Mouse (Mus musculus) gastrocnemius, adult 2 months (tissue): Measurements from ENCODE around the gene Ssc4d. TPM values are rescaled to one million over a fixed set of nuclear protein-coding genes. Genes with fewer than 3 reads are reported as not detected.

ENCODE experiments used
- DNase-seq: peaks from one replicate; pipeline ENCODE4 v3.0.0; 2022
- H3K27ac ChIP-seq: fragments of 200-600 bp; 2 replicates; pipeline ENCODE4 v1.8.1; 2022; ENCODE audit warnings: mild to moderate bottlenecking
- H3K4me3 ChIP-seq: fragments of 200-600 bp; 2 replicates; pipeline ENCODE4 v1.8.1; 2022; ENCODE audit warnings: mild to moderate bottlenecking, moderate library complexity
- CTCF ChIP-seq: fragments of 200-600 bp; IDR thresholded peaks from 2 replicates; pipeline ENCODE4 v1.8.1; 2022; ENCODE audit warnings: antibody characterized with exemption, mild to moderate bottlenecking, moderate library complexity
- intact Hi-C: fragments of 180-260 bp; cut with DNase I; formaldehyde crosslinking; loops from one replicate; pipeline ENCODE4 v1.15.1; 2025
- total RNA-seq, 2 experiments: library from RNA; stranded (reverse); gene quantifications; 2 replicates each; pipeline ENCODE4 v1.2.3; 2021

Gene Ssc4d
- total RNA-seq, 2 experiments from 2014 or later, result 0.22 to 0.59 TPM

GRCm38 (mm10) chr5:135910813-135911212, 63.5 kb downstream of the Ssc4d start:
- no peak for TF ChIP-seq CTCF
- H3K27ac ChIP-seq, result peak overlapping the region; percentile 96
- no peak overlapping the region; the same call in 1 of the 2 replicates for H3K4me3 ChIP-seq
- intact Hi-C loops, result no loop called here
- DNase-seq, result peak; percentile 18

Other genes with a start within 250 kb of the Ssc4d start
- 1 to 10 TPM; 7.6 to 8.3 TPM for gene Tmem120a, start 230.1 kb downstream of the Ssc4d start, total RNA-seq
- gene Styxl1, start 196.1 kb downstream of the Ssc4d start, total RNA-seq, result not detected
- 1,000 to 10,000 TPM in 1 of 2 experiments, 100 to 1,000 TPM in 1; 910 to 1,211 TPM for gene Mdh2, start 196.1 kb downstream of the Ssc4d start, total RNA-seq
- not detected for gene Srrm3, start 167.6 kb downstream of the Ssc4d start, total RNA-seq
- gene Hspb1, start 86.6 kb downstream of the Ssc4d start, total RNA-seq, result 100 to 1,000 TPM; 253 to 325 TPM
- gene Ywhag, start 39.9 kb downstream of the Ssc4d start, total RNA-seq, result 100 to 1,000 TPM; 289 to 303 TPM
- not detected for gene Zp3, start 5.6 kb upstream of the Ssc4d start, total RNA-seq
- 1 to 10 TPM; 6.5 to 8.2 TPM for gene Dtx2, start 20.3 kb upstream of the Ssc4d start, total RNA-seq
- gene Upk3b, start 64.0 kb upstream of the Ssc4d start, total RNA-seq, result not detected
- not detected for gene Upk3bl, start 80.0 kb upstream of the Ssc4d start, total RNA-seq
- 10 to 100 TPM; 25.0 to 28.8 TPM for gene Rasa4, start 109.4 kb upstream of the Ssc4d start, total RNA-seq
- 10 to 100 TPM; 62.9 to 69.6 TPM for gene Polr2j, start 142.1 kb upstream of the Ssc4d start, total RNA-seq
- 1 to 10 TPM; 4.6 to 5.5 TPM for gene Lrwd1, start 161.5 kb upstream of the Ssc4d start, total RNA-seq
- gene Alkbh4, start 161.6 kb upstream of the Ssc4d start, total RNA-seq, result 1 to 10 TPM; 4.4 to 5.7 TPM
- gene Orai2, start 196.2 kb upstream of the Ssc4d start, total RNA-seq, result under 1 TPM; 0.43 to 0.75 TPM
- 10 to 100 TPM; 20.3 to 23.6 TPM for gene Prkrip1, start 224.4 kb upstream of the Ssc4d start, total RNA-seq